Mouse (Mus musculus) CH12.LX (cell line): ENCODE results near the gene Ccr10. TPM values are rescaled to one million over a fixed set of nuclear protein-coding genes. Genes with fewer than 3 reads are reported as not detected.

Source experiments
- DNase-seq: peaks from one replicate; pipeline ENCODE4 v3.0.0-alpha.2; 2013; ENCODE audit errors: extremely low read depth
- H3K27ac ChIP-seq: 2 replicates; pipeline ENCODE4 v1.5.1; 2012; ENCODE audit warnings: low read depth, mild to moderate bottlenecking, control low read depth, moderate library complexity; ENCODE audit not compliant: insufficient read depth
- H3K27me3 ChIP-seq: replicated peaks from 2 replicates; pipeline ENCODE3; 2012; ENCODE audit warnings: inconsistent platforms
- H3K36me3 ChIP-seq, 2 experiments: replicated peaks in 1 of 2; 2 replicates each; pipeline versions ENCODE3 to v1.6.1; 2012; ENCODE audit warnings: inconsistent platforms in 1 of 2, low read length in 1 of 2, mild to moderate bottlenecking in 1 of 2, mixed read lengths in 1 of 2, moderate library complexity in 1 of 2; ENCODE audit not compliant: control insufficient read depth in 1 of 2, insufficient read depth in 1 of 2
- H3K4me1 ChIP-seq, 2 experiments: 2 replicates each; pipeline ENCODE4 v1.6.1; 2012; ENCODE audit warnings: inconsistent platforms in 1 of 2, moderate library complexity in 1 of 2; ENCODE audit not compliant: insufficient read depth in 2 of 2, control insufficient read depth in 1 of 2
- H3K4me2 ChIP-seq: 2 replicates; pipeline ENCODE4 v1.6.1; 2012; ENCODE audit warnings: low read depth, mild to moderate bottlenecking, control low read depth; ENCODE audit not compliant: poor library complexity, insufficient read depth, severe bottlenecking
- H3K4me3 ChIP-seq, 3 experiments: fragments of 150-350 bp in 1 of 3; sonication (generic) in 1 of 3; replicated peaks in 1 of 3; 2 replicates each; pipeline versions ENCODE3 to v1.5.1; 2011 to 2012; ENCODE audit warnings: low read depth in 2 of 3, low read length in 2 of 3, mild to moderate bottlenecking in 2 of 3, moderate library complexity in 2 of 3, control low read depth in 1 of 3, improper control_type of control experiment in 1 of 3, inconsistent platforms in 1 of 3, mixed read lengths in 1 of 3; ENCODE audit not compliant: poor library complexity in 1 of 3
- H3K79me2 ChIP-seq: replicated peaks from 2 replicates; pipeline ENCODE4 v1.6.1; 2012; ENCODE audit warnings: mild to moderate bottlenecking, moderate library complexity; ENCODE audit not compliant: control insufficient read depth, poor library complexity, insufficient read depth, severe bottlenecking; ENCODE audit errors: extremely low read depth
- H3K9ac ChIP-seq: 2 replicates; pipeline ENCODE4 v1.6.1; 2012; ENCODE audit warnings: low read depth, mild to moderate bottlenecking, control low read depth, moderate library complexity; ENCODE audit not compliant: insufficient read depth
- H3K9me3 ChIP-seq: replicated peaks from 2 replicates; pipeline ENCODE3; 2012; ENCODE audit warnings: low read length, inconsistent platforms, mixed read lengths
- BHLHE40 ChIP-seq: IDR thresholded peaks from 2 replicates; pipeline ENCODE4 v1.6.1; 2011; ENCODE audit warnings: mild to moderate bottlenecking, low read depth, low read length, improper control_type of control experiment
- CHD1 ChIP-seq: IDR thresholded peaks from 2 replicates; pipeline ENCODE4 v1.6.1; 2012; ENCODE audit warnings: low read depth, low read length, improper control_type of control experiment, inconsistent platforms
- CHD2 ChIP-seq: IDR thresholded peaks from 2 replicates; pipeline ENCODE4 v1.6.1; 2011; ENCODE audit warnings: low read length, improper control_type of control experiment
- ELF1 ChIP-seq: IDR thresholded peaks from 2 replicates; pipeline ENCODE4 v1.6.1; 2014; ENCODE audit warnings: low read depth, mild to moderate bottlenecking, inconsistent platforms, low read length, improper control_type of control experiment
- ETS1 ChIP-seq: conservative IDR thresholded peaks from 2 replicates; pipeline ENCODE4 v1.6.1; 2012; ENCODE audit warnings: low read depth, mild to moderate bottlenecking, inconsistent platforms, low read length, improper control_type of control experiment, moderate library complexity
- GABPA ChIP-seq: IDR thresholded peaks from 2 replicates; pipeline ENCODE4 v1.6.1; 2012; ENCODE audit warnings: low read depth, low read length, improper control_type of control experiment, inconsistent platforms; ENCODE audit not compliant: insufficient replicate concordance
- IRF4 ChIP-seq: IDR thresholded peaks from 2 replicates; pipeline ENCODE4 v1.6.1; 2014; ENCODE audit warnings: low read depth, mild to moderate bottlenecking, inconsistent platforms, low read length, improper control_type of control experiment
- JUN ChIP-seq: IDR thresholded peaks from 2 replicates; pipeline ENCODE4 v1.6.1; 2011; ENCODE audit warnings: low read depth, mild to moderate bottlenecking, low read length, improper control_type of control experiment, moderate library complexity; ENCODE audit not compliant: insufficient read depth
- KAT2A ChIP-seq: IDR thresholded peaks from 2 replicates; pipeline ENCODE4 v1.6.1; 2012; ENCODE audit warnings: low read length, improper control_type of control experiment, inconsistent platforms; ENCODE audit not compliant: insufficient replicate concordance
- MAFK ChIP-seq: IDR thresholded peaks from 2 replicates; pipeline ENCODE4 v1.6.1; 2011; ENCODE audit warnings: low read length, improper control_type of control experiment; ENCODE audit not compliant: insufficient replicate concordance
- MAX ChIP-seq: IDR thresholded peaks from 2 replicates; pipeline ENCODE4 v1.6.1; 2011; ENCODE audit warnings: low read length, improper control_type of control experiment
- MAZ ChIP-seq: IDR thresholded peaks from 2 replicates; pipeline ENCODE4 v1.6.1; 2012; ENCODE audit warnings: low read depth, mild to moderate bottlenecking, inconsistent platforms, low read length, improper control_type of control experiment, moderate library complexity
- MEF2A ChIP-seq: IDR thresholded peaks from 2 replicates; pipeline ENCODE4 v1.6.1; 2014; ENCODE audit warnings: low read depth, mild to moderate bottlenecking, inconsistent platforms, low read length, improper control_type of control experiment, borderline replicate concordance
- MXI1 ChIP-seq: IDR thresholded peaks from 2 replicates; pipeline ENCODE4 v1.6.1; 2011; ENCODE audit warnings: mild to moderate bottlenecking, low read depth, low read length, improper control_type of control experiment
- MYC ChIP-seq: IDR thresholded peaks from 2 replicates; pipeline ENCODE4 v1.6.1; 2011; ENCODE audit warnings: low read depth, mild to moderate bottlenecking, improper control_type of control experiment, low read length
- NELFE ChIP-seq: IDR thresholded peaks from 2 replicates; pipeline ENCODE4 v1.6.1; 2011; ENCODE audit warnings: low read depth, low read length, improper control_type of control experiment
- NRF1 ChIP-seq: IDR thresholded peaks from 2 replicates; pipeline ENCODE4 v1.6.1; 2014; ENCODE audit warnings: low read depth, mild to moderate bottlenecking, inconsistent platforms, low read length, improper control_type of control experiment, moderate library complexity
- PAX5 ChIP-seq: IDR thresholded peaks from 2 replicates; pipeline ENCODE4 v1.6.1; 2012; ENCODE audit warnings: low read length, inconsistent platforms, mixed read lengths
- POLR2A ChIP-seq: IDR thresholded peaks from 2 replicates; pipeline ENCODE4 v1.6.1; 2011; ENCODE audit warnings: low read depth, mild to moderate bottlenecking, improper control_type of control experiment, low read length
- POLR2AphosphoS2 ChIP-seq: IDR thresholded peaks from 2 replicates; pipeline ENCODE4 v1.6.1; 2011; ENCODE audit warnings: low read depth, low read length, improper control_type of control experiment
- RAD21 ChIP-seq: IDR thresholded peaks from 2 replicates; pipeline ENCODE4 v1.6.1; 2011; ENCODE audit warnings: low read depth, mild to moderate bottlenecking, low read length, improper control_type of control experiment, moderate library complexity
- SIN3A ChIP-seq: IDR thresholded peaks from 2 replicates; pipeline ENCODE4 v1.6.1; 2012; ENCODE audit warnings: low read length, improper control_type of control experiment, inconsistent platforms
- SMC3 ChIP-seq: IDR thresholded peaks from 2 replicates; pipeline ENCODE4 v1.6.1; 2011; ENCODE audit warnings: low read depth, low read length, improper control_type of control experiment
- TBP ChIP-seq: conservative IDR thresholded peaks from 2 replicates; pipeline ENCODE4 v1.6.1; 2011; ENCODE audit warnings: low read depth, low read length, improper control_type of control experiment
- TCF12 ChIP-seq: IDR thresholded peaks from 2 replicates; pipeline ENCODE4 v1.6.1; 2014; ENCODE audit warnings: low read depth, mild to moderate bottlenecking, inconsistent platforms, low read length, improper control_type of control experiment
- USF1 ChIP-seq: IDR thresholded peaks from 2 replicates; pipeline ENCODE4 v1.6.1; 2014; ENCODE audit warnings: low read depth, mild to moderate bottlenecking, inconsistent platforms, low read length, improper control_type of control experiment
- USF2 ChIP-seq: conservative IDR thresholded peaks from 2 replicates; pipeline ENCODE4 v1.6.1; 2011; ENCODE audit warnings: low read depth, low read length, improper control_type of control experiment
- ZC3H11A ChIP-seq: IDR thresholded peaks from 2 replicates; pipeline ENCODE4 v1.6.1; 2012; ENCODE audit warnings: low read depth, mild to moderate bottlenecking, inconsistent platforms, low read length, improper control_type of control experiment
- ZKSCAN1 ChIP-seq: IDR thresholded peaks from 2 replicates; pipeline ENCODE4 v1.6.1; 2012; ENCODE audit warnings: low read depth, inconsistent platforms, low read length, improper control_type of control experiment, borderline replicate concordance
- ZMIZ1 ChIP-seq: IDR thresholded peaks from 2 replicates; pipeline ENCODE4 v1.6.1; 2012; ENCODE audit warnings: low read depth, mild to moderate bottlenecking, inconsistent platforms, low read length, improper control_type of control experiment
- dilution Hi-C: fragments of 300-500 bp; cut with MboI; formaldehyde crosslinking; loops from 2 replicates; pipeline ENCODE4 v1.14.3; 2020; ENCODE audit warnings: low sequenced_read_pairs; ENCODE audit not compliant: extremely low pct_unique_long_range_greater_than_20kb, extremely low pct_ligation_motif_present
- in situ Hi-C: fragments of 300-500 bp; cut with MboI; formaldehyde crosslinking; loops from 3 replicates; pipeline ENCODE4 v1.14.3; 2019; ENCODE audit warnings: low sequenced_read_pairs, low pct_ligation_motif_present, low pct_unique_long_range_greater_than_20kb, mixed read lengths
- polyA plus RNA-seq: library from polyadenylated mRNA; unstranded; fragments of >175 nt; gene quantifications from 2 replicates; pipeline ENCODE4 v1.2.1, GENCODE M21; 2012; ENCODE audit warnings: low read depth; ENCODE audit not compliant: insufficient read length
- total RNA-seq, 2 experiments: library from RNA; depleted of rRNA; stranded (reverse); fragments of 300-350 nt in 1 of 2; fragments of >200 nt in 1 of 2; gene quantifications; 2 replicates each; pipeline ENCODE4 v1.2.3; 2012 to 2014

Ccr10 gene
- total and polyA plus RNA-seq, 3 experiments = 12.3 to 29.6 (median 17.2) TPM

DNA sequence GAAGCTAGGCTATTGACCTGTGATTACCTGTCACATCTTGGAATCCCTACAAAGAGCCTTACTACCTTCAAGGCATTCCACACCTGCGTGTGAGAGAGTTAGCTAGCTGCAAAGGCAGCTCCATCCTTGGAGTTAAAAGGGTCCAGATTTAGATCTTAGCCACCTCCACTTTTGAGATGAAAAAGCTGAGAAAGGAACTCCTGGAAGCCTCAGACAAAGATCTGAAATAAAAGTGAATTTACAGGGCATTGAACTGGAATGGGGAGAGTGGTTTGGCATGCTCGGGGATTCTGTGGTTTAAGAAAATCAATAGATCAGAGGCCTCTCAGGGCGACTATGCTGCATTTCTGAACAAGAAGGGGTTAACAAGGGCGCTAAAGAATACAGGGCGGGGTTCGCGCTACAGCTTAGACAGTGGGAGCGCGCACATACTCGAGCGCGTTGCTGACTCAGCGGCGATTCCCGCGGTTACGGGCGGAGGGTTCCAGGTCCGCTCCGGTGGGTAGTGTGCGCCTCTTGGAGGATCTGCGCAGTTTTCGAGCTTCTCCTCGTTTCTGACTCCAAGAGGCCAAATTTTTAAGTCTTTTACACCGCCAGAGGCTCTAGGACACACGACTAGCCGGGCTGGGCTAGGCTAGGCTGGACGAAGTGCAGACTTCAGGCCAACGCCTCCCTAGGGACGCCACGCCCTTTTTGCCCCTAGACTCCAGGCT is 3.4 kb downstream of the Ccr10 start (continued):
- TF ChIP-seq MEF2A = peak; percentile 83
- TF ChIP-seq MXI1 = peak; percentile 85
- TF ChIP-seq TBP = 0 out of 2 replicates have a peak, but pooled peaks have one; percentile 17
- TF ChIP-seq SIN3A = peak; percentile 92
- TF ChIP-seq NELFE = peak; percentile 64
- TF ChIP-seq RAD21 = peak; percentile 3; the same call in 1 of the 2 replicates
- no peak for TF ChIP-seq JUN
- TF ChIP-seq KAT2A = 0 out of 2 replicates have a peak, but pooled peaks have one; percentile 56

DNA sequence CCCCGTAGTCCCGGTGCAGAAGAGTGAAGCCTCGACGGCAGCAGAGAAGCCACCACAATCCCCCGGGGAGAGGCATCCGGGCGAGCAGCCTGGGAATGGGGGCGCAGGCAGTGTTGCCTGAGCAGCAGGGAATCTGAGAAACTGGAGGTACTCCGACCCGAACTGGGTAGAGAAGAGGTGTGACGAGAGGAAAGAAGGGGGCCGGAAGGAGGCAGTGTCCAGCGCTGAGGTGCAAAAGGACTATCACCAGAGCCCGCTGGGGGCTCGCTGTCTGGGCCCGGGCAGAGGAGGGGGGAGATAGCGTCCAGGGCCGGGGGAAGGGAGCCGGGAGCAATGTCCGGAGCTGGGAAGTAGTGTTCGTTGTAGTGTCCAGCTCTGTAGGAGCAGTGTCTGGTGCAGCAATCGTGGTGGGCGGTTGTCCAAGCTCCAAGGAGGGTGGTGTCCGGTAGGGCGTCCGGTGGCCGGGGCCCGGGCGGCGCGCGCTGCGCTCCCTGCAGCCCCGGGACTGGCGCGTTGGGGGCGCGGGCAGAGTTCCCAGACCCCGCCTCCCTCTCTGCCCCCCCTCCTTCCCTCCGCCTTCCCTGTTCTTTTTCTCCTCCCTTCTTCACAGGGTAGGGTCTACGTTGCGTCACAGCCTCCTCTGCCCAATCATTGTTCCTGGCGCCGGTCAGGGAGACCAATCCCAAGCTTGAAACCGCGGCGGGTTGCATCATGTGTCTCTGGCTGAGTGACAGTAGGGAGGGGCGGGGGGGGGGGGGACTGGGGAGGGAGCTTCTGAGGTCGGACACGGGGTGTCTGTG is 4.2 kb downstream of the Ccr10 start, which contains the start of gene Plekhh3:
Gene Plekhh3, minus strand, starts transcription at position 541 of the 800 bp plus-strand sequence.
- H3K4me2 ChIP-seq = peak within 1 kb of the TSS; percentile 87
- dilution Hi-C loops (no loop called here), in situ Hi-C loops (loop anchor here (5.0 kb wide), 1 partner anchor 34 kb away; no protein-coding TSS in a partner anchor)
- H3K27ac ChIP-seq = peak within 1 kb of the TSS; percentile 71
- H3K9ac ChIP-seq = peak within 1 kb of the TSS; percentile 68
- DNase-seq = peak; percentile 100
- H3K4me3 ChIP-seq = peak within 1 kb of the TSS; percentile 72 to 97 (median 77)
- peaks cover 19 to 23% of the 10 kb centered on the region in 2 experiments for H3K36me3 ChIP-seq
- H3K27me3 ChIP-seq = peaks cover 9% of the 10 kb centered on the region
- peaks cover 10% of the 10 kb centered on the region; the same call in 1 of the 2 replicates for H3K79me2 ChIP-seq
- peaks cover 3 to 51% of the 10 kb centered on the region in 2 experiments; a peak in 3 of 4 replicates for H3K4me1 ChIP-seq
- no peaks in the 10 kb centered on the region for H3K9me3 ChIP-seq
- TF ChIP-seq USF1 = peak; percentile 61
- TF ChIP-seq MEF2A = peak; percentile 52
- TF ChIP-seq NRF1 = 0 out of 2 replicates have a peak, but pooled peaks have one; percentile 43
- TF ChIP-seq POLR2A = peak; percentile 66; the same call in 1 of the 2 replicates
- TF ChIP-seq CHD2 = peak; percentile 80
- no peak for TF ChIP-seq TBP
- TF ChIP-seq ELF1 = peak; percentile 58; the same call in 1 of the 2 replicates
- no peak for TF ChIP-seq GABPA
- TF ChIP-seq POLR2AphosphoS2 = no peak
- TF ChIP-seq CHD1 = no peak; the same call in 1 of the 2 replicates
- no peak for TF ChIP-seq ZC3H11A
- TF ChIP-seq JUN = no peak
- TF ChIP-seq BHLHE40 = 0 out of 2 replicates have a peak, but pooled peaks have one; percentile 31
- TF ChIP-seq MAZ = peak; percentile 100
- no peak for TF ChIP-seq ZKSCAN1
- no peak for TF ChIP-seq SMC3
- TF ChIP-seq KAT2A = 0 out of 2 replicates have a peak, but pooled peaks have one; percentile 54
- peak; percentile 55 for TF ChIP-seq NELFE
- TF ChIP-seq USF2 = peak; percentile 4; the same call in 1 of the 2 replicates
- TF ChIP-seq ETS1 = no peak; the same call in 1 of the 2 replicates
- no peak for TF ChIP-seq MYC
- peak; percentile 63; the same call in 1 of the 2 replicates for TF ChIP-seq MXI1
- TF ChIP-seq IRF4 = peak; percentile 56; the same call in 1 of the 2 replicates
- peak; percentile 24; the same call in 1 of the 2 replicates for TF ChIP-seq MAX
- no peak for TF ChIP-seq MAFK
- peak; percentile 79 for TF ChIP-seq ZMIZ1
- peak; percentile 72 for TF ChIP-seq SIN3A
- peak; percentile 79 for TF ChIP-seq TCF12
- TF ChIP-seq PAX5 = no peak
